Mouse (Mus musculus) Patski (cell line): ENCODE measurements around the gene Dmwd. TPM values are rescaled to one million over a fixed set of nuclear protein-coding genes. Genes with fewer than 3 reads are reported as not detected.
A peak's percentile ranks its signal among the peaks of the same experiment; 100 is the strongest.

Experiments
- ATAC-seq: fragments of 100-300 bp; one replicate; pipeline ENCODE4 v1.8.0; 2021
- CTCF ChIA-PET: fragments of 350-600 bp; sonication (Branson Sonifier 250); formaldehyde crosslinking; loops from one replicate; lab custom pipeline; 2022; ENCODE audit warnings: inconsistent platforms; lab: Charles Lee
- POLR2A ChIA-PET: fragments of 350-600 bp; sonication (Branson Sonifier 250); formaldehyde crosslinking; loops from one replicate; lab custom pipeline; 2022; ENCODE audit warnings: antibody characterized with exemption, inconsistent platforms; lab: Charles Lee
- DNase-seq: peaks from one replicate; pipeline ENCODE4 v3.0.0-alpha.2; 2011; ENCODE audit warnings: low read depth, low spot score
- H3K27me3 ChIP-seq: fragments of 371-371 bp; one replicate; pipeline ENCODE4 v1.5.1; 2021
- CTCF ChIP-seq: fragments of 100-300 bp; IDR thresholded peaks from one replicate; pipeline ENCODE4 v1.5.1; 2021
- in situ Hi-C: fragments of 300-500 bp; cut with MboI; formaldehyde crosslinking; loops from 3 replicates; pipeline ENCODE4 v1.11.1; 2018; ENCODE audit warnings: low pct_unique_long_range_greater_than_20kb, mixed read lengths
- polyA plus RNA-seq: library from polyadenylated mRNA; unstranded; gene quantifications from one replicate; pipeline ENCODE4 v1.2.3, GENCODE M21; 2021

Gene Dmwd
- polyA plus RNA-seq, 1 experiment from 2014 or later: 73.4 TPM

GRCm38 (mm10) chr7:19073504-19073903, 2.5 kb upstream of the Dmwd start:
- no peak for TF ChIP-seq CTCF
- DNase-seq: no peak
- ATAC-seq: no peak
- in situ Hi-C loops: no loop called here
- POLR2A ChIA-PET: interaction anchor here (1.4 kb wide), 1 partner anchor 18 kb away, joined by 4 read pairs; no protein-coding TSS in a partner anchor
- CTCF ChIA-PET: interaction anchor here (13.4 kb wide), 1 partner anchor 15 kb away, joined by 238 read pairs; the partner anchor contains the start of genes Dmpk and Six5
- no peaks in the 10 kb centered on the region for H3K27me3 ChIP-seq

- ATAC-seq (no peak), DNase-seq (no peak)
- no peak for TF ChIP-seq CTCF
- H3K27me3 ChIP-seq: no peaks in the 10 kb centered on the region
- ChIA-PET POLR2A (interaction anchor here (0.6 kb wide), 1 partner anchor 13 kb away, joined by 3 read pairs; no protein-coding TSS in a partner anchor), CTCF (interaction anchor here (13.4 kb wide), 1 partner anchor 14 kb away, joined by 238 read pairs; the partner anchor contains the start of genes Dmpk and Six5)
- in situ Hi-C loops: no loop called here
These were observed 1.5 kb upstream of the Dmwd start for GRCm38 (mm10) chr7:19074494-19074893.

DNA sequence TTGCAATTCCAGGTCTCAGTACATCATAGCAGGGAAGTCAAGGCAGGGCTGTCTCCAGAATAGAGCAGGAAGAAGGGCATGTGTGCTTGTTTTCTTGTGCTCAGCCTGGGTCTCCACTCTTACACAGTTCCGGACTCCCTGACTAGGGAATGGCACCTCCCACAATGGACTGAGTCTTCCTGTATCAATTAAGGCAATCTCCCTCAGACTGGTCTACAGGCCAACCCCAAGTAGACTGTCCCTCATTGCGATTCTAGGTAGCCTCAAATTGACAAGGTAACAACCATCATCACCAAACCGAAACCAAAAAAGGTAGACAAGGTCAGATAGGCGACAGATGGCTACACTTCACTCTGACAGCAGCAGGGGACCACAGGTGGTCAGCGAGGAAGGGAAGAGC, 796 bp upstream of the Dmwd start:
- no peak for ATAC-seq
- POLR2A ChIA-PET: interaction anchor here (1.1 to 3.7 kb wide), 4 partner anchors 8 to 18 kb away, joined by 4 to 36 read pairs (median 10); partner anchors contain the start of genes Dmpk and Six5
- H3K27me3 ChIP-seq: no peaks in the 10 kb centered on the region
- in situ Hi-C loops: no loop called here
- no peak for TF ChIP-seq CTCF
- CTCF ChIA-PET: interaction anchor here (13.4 kb wide), 1 partner anchor 13 kb away, joined by 238 read pairs; the partner anchor contains the start of genes Dmpk and Six5
- no peak for DNase-seq

GRCm38 (mm10) chr7:19076586-19076991, 562 bp downstream of the Dmwd start:
- no peak for DNase-seq
- H3K27me3 ChIP-seq: no peaks in the 10 kb centered on the region
- in situ Hi-C loops: no loop called here
- CTCF ChIA-PET: interaction anchor here (13.4 kb wide), 1 partner anchor 12 kb away, joined by 238 read pairs; the partner anchor contains the start of genes Dmpk and Six5
- TF ChIP-seq CTCF: no peak
- POLR2A ChIA-PET: interaction anchor here (0.6 to 3.7 kb wide), 5 partner anchors 8 to 34 kb away, joined by 5 to 36 read pairs (median 9); partner anchors contain the start of gene Six5
- ATAC-seq: peak; percentile 33

DNA sequence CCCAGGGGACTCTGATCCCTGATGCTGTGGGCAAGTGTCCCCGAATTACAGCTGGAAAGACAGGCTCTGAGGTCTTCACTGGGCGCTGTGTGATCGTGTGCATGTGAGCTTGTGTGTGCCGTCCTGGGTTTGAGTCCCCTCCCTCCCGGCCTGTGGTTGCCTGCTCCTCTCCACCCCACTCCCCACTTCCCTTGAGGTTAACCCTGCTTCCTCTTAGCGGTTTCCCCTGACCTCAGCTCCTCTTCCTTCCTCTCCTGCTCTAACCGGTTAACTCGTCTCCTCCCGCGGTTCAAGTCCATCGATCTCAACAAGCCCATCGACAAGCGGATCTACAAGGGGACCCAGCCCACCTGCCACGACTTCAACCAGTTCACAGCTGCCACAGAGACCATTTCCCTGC, 1.7 kb downstream of the Dmwd start:
- ATAC-seq (no peak), DNase-seq (no peak)
- no peak for TF ChIP-seq CTCF
- CTCF ChIA-PET: interaction anchor here (1.4 to 13.4 kb wide), 2 partner anchors 10 to 21 kb away, joined by 4 to 238 read pairs; partner anchors contain the start of genes Dmpk and Six5
- POLR2A ChIA-PET: interaction anchor here (3.7 kb wide), 1 partner anchor 16 kb away, joined by 36 read pairs; the partner anchor contains the start of gene Six5
- H3K27me3 ChIP-seq: no peaks in the 10 kb centered on the region
- in situ Hi-C loops: no loop called here

DNA sequence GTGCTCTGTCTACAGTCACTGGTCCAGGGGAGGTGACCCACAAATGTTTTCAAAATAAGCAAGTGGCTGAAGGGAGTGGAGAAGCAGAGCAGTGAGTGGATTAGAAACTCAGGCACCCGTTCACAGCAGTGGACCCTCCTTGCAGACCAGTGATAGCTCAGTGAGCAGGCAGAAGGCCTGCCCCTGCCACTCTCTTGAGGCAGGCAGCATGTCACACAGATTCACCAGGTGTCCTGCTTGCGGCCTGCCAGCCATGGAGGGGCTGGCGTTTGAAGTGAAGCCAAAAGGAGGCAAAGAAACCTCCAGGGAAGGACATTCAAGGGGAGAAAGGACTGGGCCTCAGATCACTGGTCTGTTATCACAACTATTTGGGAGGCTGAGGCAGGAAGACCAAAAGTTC, 2.7 kb downstream of the Dmwd start:
- no peak for TF ChIP-seq CTCF
- in situ Hi-C loops: no loop called here
- POLR2A ChIA-PET: no interaction called here
- DNase-seq: no peak
- CTCF ChIA-PET: interaction anchor here (1.4 to 13.4 kb wide), 2 partner anchors 9 to 22 kb away, joined by 4 to 238 read pairs; partner anchors contain the start of genes Dmpk and Six5
- no peaks in the 10 kb centered on the region for H3K27me3 ChIP-seq
- no peak for ATAC-seq

DNA sequence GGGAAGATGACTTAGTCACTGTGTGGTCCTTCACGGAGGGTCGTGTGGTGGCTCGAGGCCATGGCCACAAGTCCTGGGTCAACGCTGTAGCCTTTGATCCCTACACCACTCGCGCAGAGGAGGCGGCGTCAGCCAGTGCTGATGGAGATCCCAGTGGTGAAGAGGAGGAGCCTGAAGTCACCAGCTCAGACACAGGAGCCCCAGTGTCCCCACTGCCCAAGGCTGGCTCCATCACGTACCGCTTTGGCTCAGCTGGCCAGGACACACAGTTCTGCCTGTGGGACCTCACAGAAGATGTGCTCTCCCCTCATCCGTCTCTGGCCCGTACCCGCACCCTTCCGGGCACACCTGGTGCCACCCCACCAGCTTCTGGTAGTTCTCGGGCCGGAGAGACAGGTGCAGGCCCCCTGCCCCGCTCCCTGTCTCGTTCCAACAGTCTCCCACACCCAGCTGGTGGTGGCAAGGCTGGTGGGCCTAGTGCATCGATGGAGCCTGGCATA, 4.5 kb downstream of the Dmwd start:
- no peak for ATAC-seq
- DNase-seq: no peak
- in situ Hi-C loops: no loop called here
- POLR2A ChIA-PET: interaction anchor here (1.4 to 7.5 kb wide), 2 partner anchors 13 to 57 kb away, joined by 3 to 48 read pairs; partner anchors contain the start of genes Foxa3 and Six5
- no peak for TF ChIP-seq CTCF
- CTCF ChIA-PET: interaction anchor here (13.4 to 17.1 kb wide), 2 partner anchors 6 to 8 kb away, joined by 238 read pairs; partner anchors contain the start of genes Dmpk, Dmwd and Six5
- H3K27me3 ChIP-seq: no peaks in the 10 kb centered on the region

- in situ Hi-C loops: no loop called here
- POLR2A ChIA-PET: interaction anchor here (7.5 kb wide), 1 partner anchor 12 kb away, joined by 48 read pairs; the partner anchor contains the start of gene Six5
- DNase-seq (no peak), ATAC-seq (no peak)
- no peak for TF ChIP-seq CTCF
- CTCF ChIA-PET: interaction anchor here (3.4 to 17.1 kb wide), 2 partner anchors 7 to 11 kb away, joined by 25 to 238 read pairs; partner anchors contain the start of gene Dmwd
- no peaks in the 10 kb centered on the region for H3K27me3 ChIP-seq
These were observed 6.1 kb downstream of the Dmwd start for GRCm38 (mm10) chr7:19082171-19082570.

DNA sequence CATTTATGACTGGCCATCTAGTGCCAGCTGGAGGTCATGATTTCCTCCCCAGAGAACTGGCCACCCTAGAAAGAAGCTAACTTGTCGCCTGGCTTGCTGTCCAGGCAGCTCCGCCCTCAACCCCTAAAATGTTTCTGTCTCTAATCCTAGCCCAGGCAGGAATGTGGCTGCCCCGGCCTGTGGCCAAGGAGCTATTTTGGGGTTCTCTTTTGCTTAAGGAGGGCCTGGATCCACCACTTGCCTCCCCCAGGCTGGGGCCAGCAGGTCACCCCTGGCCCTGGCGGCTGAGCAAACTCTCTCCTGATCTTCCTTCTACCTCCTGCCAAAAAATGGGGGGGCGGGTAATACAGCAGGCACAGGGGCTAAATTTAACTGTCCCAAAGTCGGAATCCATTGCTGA, 7.1 kb downstream of the Dmwd start:
- ChIA-PET CTCF (interaction anchor here (1.0 to 17.1 kb wide), 3 partner anchors 8 to 31 kb away, joined by 3 to 238 read pairs (median 25); partner anchors contain the start of gene Dmwd), POLR2A (interaction anchor here (0.9 to 7.5 kb wide), 2 partner anchors 8 to 11 kb away, joined by 4 to 48 read pairs; partner anchors contain the start of genes Dmwd and Six5)
- H3K27me3 ChIP-seq: no peaks in the 10 kb centered on the region
- no peak for DNase-seq
- ATAC-seq: peak; percentile 41
- TF ChIP-seq CTCF: no peak
- in situ Hi-C loops: no loop called here

DNA sequence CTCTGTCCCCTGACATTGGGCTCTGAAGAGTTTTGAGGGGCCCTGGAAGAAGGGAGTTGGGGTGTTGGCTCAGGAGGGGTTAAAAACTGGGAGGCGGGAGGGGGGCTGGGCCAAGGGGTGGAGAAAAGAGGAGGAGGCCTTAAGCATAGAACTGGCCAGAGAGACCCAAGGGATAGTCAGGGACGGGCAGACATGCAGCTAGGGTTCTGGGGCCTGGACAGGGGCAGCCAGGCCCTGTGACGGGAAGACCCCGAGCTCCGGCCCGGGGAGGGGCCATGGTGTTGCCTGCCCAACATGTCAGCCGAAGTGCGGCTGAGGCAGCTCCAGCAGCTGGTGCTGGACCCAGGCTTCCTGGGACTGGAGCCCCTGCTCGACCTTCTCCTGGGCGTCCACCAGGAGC, 7.7 kb downstream of the Dmwd start, which contains the start of gene Dmpk:
Gene Dmpk (plus strand): TSS at position 149 of the 400 bp plus-strand sequence.
- POLR2A ChIA-PET: interaction anchor here (0.8 to 7.5 kb wide), 4 partner anchors 8 to 37 kb away, joined by 3 to 48 read pairs (median 4); partner anchors contain the start of genes Dmwd and Six5
- TF ChIP-seq CTCF: no peak
- in situ Hi-C loops: no loop called here
- CTCF ChIA-PET: interaction anchor here (1.0 to 17.1 kb wide), 3 partner anchors 9 to 31 kb away, joined by 3 to 238 read pairs (median 25); partner anchors contain the start of gene Dmwd
- DNase-seq (no peak), ATAC-seq (peak; percentile 28)
- H3K27me3 ChIP-seq: no peaks in the 10 kb centered on the region
